Mouse (Mus musculus): ENCODE measurements at regions not wholly inside any gene's neighbourhood (a gene's known extent, or its start where the extent isn't known, plus 50 kb on each side); places are given as distances from the start of the nearest gene placed in this dataset.
A peak's percentile ranks its signal among the peaks of the same experiment; 100 is the strongest.

- H3K9me3 ChIP-seq = no peaks in the 10 kb centered on the region
- no peaks in the 10 kb centered on the region for H3K36me3 ChIP-seq
- peak overlapping the region; percentile 54 for H3K27ac ChIP-seq
- peak overlapping the region; percentile 22; the same call in 1 of the 2 replicates for H3K4me2 ChIP-seq (replicated peaks)
- H3K27me3 ChIP-seq = no peaks in the 10 kb centered on the region
- no peak overlapping the region for H3K4me3 ChIP-seq (replicated peaks)
- WGBS = 3% methylated on average over 17 of the region's 17 CpGs
- H3K4me1 ChIP-seq (replicated peaks) = peaks cover 13% of the 10 kb centered on the region
- peak; percentile 80 for ATAC-seq
- H3K9ac ChIP-seq (replicated peaks) = no peak overlapping the region
These were observed 61.0 kb upstream of the Hdhd5 start for GRCm38 (mm10) chr6:120592031-120592681.

GRCm38 (mm10) chr6:120590191-120590590 is 59.1 kb upstream of the Hdhd5 start:
- no peak overlapping the region for H3K4me2 ChIP-seq (replicated peaks)
- no peaks in the 10 kb centered on the region for H3K36me3 ChIP-seq
- no peak for ATAC-seq
- peaks cover 21% of the 10 kb centered on the region for H3K4me1 ChIP-seq (replicated peaks)
- H3K9ac ChIP-seq (replicated peaks) = no peak overlapping the region
- 61% methylated on average over 2 of the region's 2 CpGs for WGBS
- H3K27ac ChIP-seq = no peak overlapping the region
- H3K27me3 ChIP-seq = no peaks in the 10 kb centered on the region
- H3K9me3 ChIP-seq = no peaks in the 10 kb centered on the region
- no peak overlapping the region for H3K4me3 ChIP-seq (replicated peaks)

GRCm38 (mm10) chr6:120588701-120589659 is 57.9 kb upstream of the Hdhd5 start:
- 86% methylated on average over 11 of the region's 11 CpGs for whole genome bisulfite sequencing

GRCm38 (mm10) chr6:120585941-120586280 is 54.8 kb upstream of the Hdhd5 start:
- no peaks in the 10 kb centered on the region for H3K9me3 ChIP-seq
- H3K36me3 ChIP-seq = no peaks in the 10 kb centered on the region
- peaks cover 12% of the 10 kb centered on the region for H3K4me1 ChIP-seq (replicated peaks)
- H3K27ac ChIP-seq = peak overlapping the region; percentile 22
- 63% methylated on average over 2 of the region's 2 CpGs for WGBS
- no peak overlapping the region for H3K9ac ChIP-seq (replicated peaks)
- no peak overlapping the region for H3K4me3 ChIP-seq (replicated peaks)
- no peak for ATAC-seq
- H3K4me2 ChIP-seq (replicated peaks) = no peak overlapping the region
- H3K27me3 ChIP-seq = no peaks in the 10 kb centered on the region

More at GRCm38 (mm10) chr6:120588701-120589659, 57.9 kb upstream of the Hdhd5 start:
- H3K27me3 ChIP-seq = no peaks in the 10 kb centered on the region
- H3K27ac ChIP-seq = no peak overlapping the region
- no peak for ATAC-seq
- no peak overlapping the region for H3K4me3 ChIP-seq (replicated peaks)
- H3K4me1 ChIP-seq (replicated peaks) = peaks cover 21% of the 10 kb centered on the region
- no peak overlapping the region for H3K9ac ChIP-seq (replicated peaks)
- H3K9me3 ChIP-seq = no peaks in the 10 kb centered on the region
- H3K4me2 ChIP-seq (replicated peaks) = no peak overlapping the region
- H3K36me3 ChIP-seq = no peaks in the 10 kb centered on the region

GRCm38 (mm10) chr6:120585118-120585940 is 54.2 kb upstream of the Hdhd5 start:
- no peak overlapping the region for H3K4me2 ChIP-seq (replicated peaks)
- H3K27ac ChIP-seq = peak overlapping the region; percentile 22
- no peak overlapping the region for H3K4me3 ChIP-seq (replicated peaks)
- WGBS = 40% methylated on average over 9 of the region's 9 CpGs
- no peaks in the 10 kb centered on the region for H3K36me3 ChIP-seq
- H3K9ac ChIP-seq (replicated peaks) = no peak overlapping the region
- H3K4me1 ChIP-seq (replicated peaks) = peaks cover 17% of the 10 kb centered on the region
- H3K9me3 ChIP-seq = no peaks in the 10 kb centered on the region
- no peak for ATAC-seq
- no peaks in the 10 kb centered on the region for H3K27me3 ChIP-seq

GRCm38 (mm10) chr6:120581748-120582147 is 50.6 kb upstream of the Hdhd5 start:
- Histone ChIP-seq H3K4me2 (replicated peaks) (no peak overlapping the region), H3K9me3 (no peaks in the 10 kb centered on the region), H3K36me3 (no peaks in the 10 kb centered on the region), H3K4me3 (replicated peaks) (no peak overlapping the region), H3K9ac (replicated peaks) (no peak overlapping the region), H3K27ac (no peak overlapping the region), H3K4me1 (replicated peaks) (peaks cover 37% of the 10 kb centered on the region), H3K27me3 (no peaks in the 10 kb centered on the region)
- ATAC-seq = no peak
- 88% methylated on average over 2 of the region's 2 CpGs for WGBS
